Mouse (Mus musculus): ENCODE data around the gene Phf19. TPM values are rescaled to one million over a fixed set of nuclear protein-coding genes. Genes with fewer than 3 reads are reported as not detected.

Phf19 gene
- total RNA-seq, 2 experiments from 2014 or later, result 0.29 to 1.4 TPM

GRCm38 (mm10) chr2:34901726-34902125 is 12.1 kb downstream of the Phf19 start:
- intact Hi-C loops (cut with DNase I), result no loop called here
- DNase-seq (ENCODE audit: low spot score in 2 of 2), result no peak

- DNase-seq (ENCODE audit: low spot score in 2 of 2), result no peak
- intact Hi-C loops (cut with DNase I), result no loop called here
These were observed 13.4 kb downstream of the Phf19 start for GRCm38 (mm10) chr2:34900412-34900811.

GRCm38 (mm10) chr2:34899682-34900081 is 14.1 kb downstream of the Phf19 start:
- intact Hi-C loops (cut with DNase I), result no loop called here
- no peak for DNase-seq (ENCODE audit: low spot score in 2 of 2)

GRCm38 (mm10) chr2:34897820-34898219 is 16.0 kb downstream of the Phf19 start:
- no peak for DNase-seq (ENCODE audit: low spot score in 2 of 2)
- intact Hi-C loops (cut with DNase I), result no loop called here

- DNase-seq (ENCODE audit: low spot score in 2 of 2), result no peak
- intact Hi-C loops (cut with DNase I), result no loop called here
These were observed 16.9 kb downstream of the Phf19 start for GRCm38 (mm10) chr2:34896821-34897460.

- DNase-seq (ENCODE audit: low spot score in 2 of 2), result no peak
- intact Hi-C loops (cut with DNase I), result no loop called here
These were observed 18.2 kb downstream of the Phf19 start for GRCm38 (mm10) chr2:34895503-34896113.

GRCm38 (mm10) chr2:34893950-34894349 is 19.9 kb downstream of the Phf19 start:
- intact Hi-C loops (cut with DNase I), result no loop called here
- DNase-seq (ENCODE audit: low spot score in 2 of 2), result no peak

- intact Hi-C loops (cut with DNase I), result no loop called here
- no peak for DNase-seq (ENCODE audit: low spot score in 2 of 2)
These were observed 29.6 kb downstream of the Phf19 start for GRCm38 (mm10) chr2:34884186-34884585.

GRCm38 (mm10) chr2:34883190-34883589 is 30.6 kb downstream of the Phf19 start:
- no peak for DNase-seq (ENCODE audit: low spot score in 2 of 2)
- intact Hi-C loops (cut with DNase I), result no loop called here

GRCm38 (mm10) chr2:34882757-34883156 is 31.1 kb downstream of the Phf19 start:
- intact Hi-C loops (cut with DNase I), result no loop called here
- DNase-seq (ENCODE audit: low spot score in 2 of 2), result no peak

- intact Hi-C loops (cut with DNase I), result no loop called here
- DNase-seq (ENCODE audit: low spot score in 2 of 2), result no peak
These were observed 33.8 kb downstream of the Phf19 start for GRCm38 (mm10) chr2:34880054-34880453.

GRCm38 (mm10) chr2:34874816-34875345 is 38.9 kb downstream of the Phf19 start, which contains the start of gene Psmd5:
Gene Psmd5 (minus strand): TSS chr2:34874968.
- DNase-seq (ENCODE audit: low spot score in 2 of 2), result no peak
- intact Hi-C loops (cut with DNase I), result no loop called here

GRCm38 (mm10) chr2:34874271-34874670 is 39.6 kb downstream of the Phf19 start, which contains the start of gene Cutal:
Gene Cutal (plus strand): TSS chr2:34874396.
- DNase-seq (ENCODE audit: low spot score in 2 of 2), result no peak
- intact Hi-C loops (cut with DNase I), result no loop called here

- intact Hi-C loops (cut with DNase I), result loop anchor here (1.0 to 2.0 kb wide), 3 partner anchors 34 to 239 kb away; partner anchors contain the start of genes Cntrl and Fbxw2
- DNase-seq (ENCODE audit: low spot score in 2 of 2), result peak; percentile 93
These were observed 43.0 kb downstream of the Phf19 start for GRCm38 (mm10) chr2:34870520-34871474.

- DNase-seq (ENCODE audit: low spot score in 2 of 2), result no peak
- intact Hi-C loops (cut with DNase I), result loop anchor here (2.0 kb wide), 1 partner anchor 35 kb away; no protein-coding TSS in a partner anchor
These were observed 44.1 kb downstream of the Phf19 start for GRCm38 (mm10) chr2:34869680-34870079.

GRCm38 (mm10) chr2:34857728-34858127 is 56.1 kb downstream of the Phf19 start:
- DNase-seq (ENCODE audit: low spot score in 2 of 2), result no peak
- intact Hi-C loops (cut with DNase I), result no loop called here

GRCm38 (mm10) chr2:34855265-34855664 is 58.6 kb downstream of the Phf19 start:
- no peak for DNase-seq (ENCODE audit: low spot score in 2 of 2)
- intact Hi-C loops (cut with DNase I), result no loop called here

- intact Hi-C loops (cut with DNase I), result loop anchor here (10.0 kb wide), 1 partner anchor 257 kb away; the partner anchor contains the start of genes AI182371 and Cntrl
- DNase-seq (ENCODE audit: low spot score in 2 of 2), result no peak
These were observed 66.1 kb downstream of the Phf19 start for GRCm38 (mm10) chr2:34847702-34848101.

Data from left cerebral cortex, postnatal 36 days (tissue).